Mouse (Mus musculus): Measurements from ENCODE around the gene Olfr811. TPM values are rescaled to one million over a fixed set of nuclear protein-coding genes. Genes with fewer than 3 reads are reported as not detected.

The Olfr811 gene
- polyA plus RNA-seq (2015; fragmentation: Nextera tagmentation; extraction: Ambion mirVana): not detected in 2 replicates

DNA sequence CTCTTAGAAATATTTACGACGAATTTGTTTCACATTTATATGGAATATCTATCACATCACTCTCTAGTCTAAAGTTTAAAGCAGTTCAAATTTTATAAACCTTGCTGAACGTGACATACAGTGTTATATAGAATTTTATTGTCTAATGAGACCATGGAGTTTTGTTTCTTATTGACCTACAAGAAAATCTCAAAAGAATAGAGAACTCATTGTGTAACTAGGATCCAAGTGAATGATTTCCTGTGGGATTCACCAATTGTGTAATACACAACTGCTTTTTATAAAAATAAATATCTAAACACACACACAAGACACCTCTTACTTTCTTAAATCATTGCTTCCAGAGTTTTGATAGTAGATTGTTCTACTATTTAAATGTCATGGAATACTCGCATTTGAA lies at the start of gene Olfr811:
TSS of gene Olfr811 (minus strand) at position 101 of the 400 bp plus-strand sequence.

DNA sequence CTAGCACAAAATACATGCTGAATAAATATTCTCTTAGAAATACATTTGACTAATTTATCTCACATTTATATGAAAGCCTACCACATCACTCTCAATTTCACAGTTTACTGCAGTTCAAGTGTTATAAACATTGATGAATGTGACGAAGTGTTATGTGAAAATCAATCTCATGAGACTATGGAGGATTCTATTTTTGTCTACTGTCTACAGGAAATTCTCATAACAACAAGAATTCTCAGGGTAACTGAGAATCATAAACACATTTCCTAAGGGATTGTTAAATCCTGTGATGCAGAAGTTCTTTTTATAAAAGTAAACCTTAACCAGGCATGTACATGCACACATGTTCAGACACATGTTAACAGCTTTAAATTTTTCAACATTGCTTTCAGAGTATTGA lies 41.8 kb upstream of the Olfr811 start, which contains the start of gene Olfr812:
TSS of gene Olfr812 (minus strand) at position 101 of the 400 bp plus-strand sequence.

DNA sequence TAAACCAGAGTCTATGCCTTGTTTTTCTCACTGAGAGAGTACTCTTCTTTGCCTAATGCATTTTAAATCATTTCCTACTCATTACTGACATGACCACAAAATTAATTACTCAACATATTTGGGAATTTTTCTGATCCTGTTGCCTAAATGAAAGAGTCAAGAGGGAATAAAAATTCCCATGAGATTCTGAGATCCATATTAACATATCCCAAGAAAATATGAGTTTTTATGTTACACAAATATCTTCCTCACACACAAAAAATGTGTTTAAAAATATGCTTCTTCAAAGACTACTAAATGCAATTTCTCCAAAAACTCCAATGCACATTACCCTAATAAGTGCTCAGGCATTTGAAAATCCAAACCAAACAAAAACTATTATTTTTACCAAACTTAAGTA lies 9.4 kb downstream of the Olfr811 start, which contains the start of gene Olfr810:
TSS of gene Olfr810 (minus strand) at position 101 of the 400 bp plus-strand sequence.

DNA sequence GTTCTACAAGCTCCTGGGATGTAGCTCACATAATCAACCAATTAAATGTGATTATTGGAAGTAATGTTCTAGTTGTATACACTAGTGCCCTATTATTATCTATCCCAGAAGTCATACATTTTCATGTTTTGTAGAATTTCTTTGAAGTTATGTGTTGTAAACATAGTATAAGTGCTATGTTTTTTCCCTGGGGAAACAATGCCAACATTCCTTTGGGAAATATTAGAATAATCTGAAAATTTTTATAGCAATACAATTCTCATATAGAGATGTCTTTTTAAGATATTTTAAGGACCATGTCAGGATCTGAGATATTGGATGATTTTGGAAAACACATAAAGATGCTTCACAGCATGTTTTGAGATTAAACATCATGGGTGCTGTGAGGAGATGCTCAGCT lies 29.9 kb downstream of the Olfr811 start, which contains the start of gene Olfr809:
TSS of gene Olfr809 (plus strand) at position 301 of the 400 bp plus-strand sequence.

DNA sequence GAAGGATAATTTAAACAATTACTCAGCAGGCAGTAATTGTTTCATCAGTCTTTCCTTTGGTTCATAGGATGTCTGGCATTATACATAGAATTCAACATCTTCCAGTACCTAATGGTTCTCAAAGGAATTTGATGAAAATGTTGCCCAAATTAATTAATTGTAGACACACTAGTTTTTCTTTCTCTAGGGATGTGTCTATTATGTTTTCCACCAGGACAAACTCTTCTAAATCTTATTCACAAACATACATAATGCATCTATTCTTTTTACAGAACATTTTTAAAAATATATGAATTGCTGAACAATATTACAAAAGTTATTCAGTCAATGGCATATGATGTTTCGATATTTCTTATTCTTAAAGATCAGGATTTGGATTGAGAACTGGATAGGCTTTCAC lies 39.0 kb downstream of the Olfr811 start, which contains the start of gene Olfr808:
TSS of gene Olfr808 (plus strand) at position 301 of the 400 bp plus-strand sequence.

DNA sequence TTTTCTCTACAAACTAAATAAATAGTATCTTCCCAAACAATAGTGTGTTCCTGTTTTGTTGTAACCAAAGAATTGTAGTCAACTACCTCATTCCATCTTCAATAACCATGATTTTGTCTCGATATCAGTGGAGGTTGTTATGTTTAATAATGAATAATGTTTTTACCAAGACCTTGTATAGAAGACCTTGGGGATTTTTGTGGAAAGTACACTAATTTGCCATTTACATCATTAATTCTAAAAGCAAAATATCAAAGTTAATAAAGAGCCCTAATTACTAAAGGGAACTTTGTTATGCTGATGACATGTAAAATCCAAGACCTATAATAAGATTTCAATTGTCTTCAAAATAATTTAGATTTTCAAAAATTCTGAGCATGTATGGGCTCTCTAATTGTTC lies 46.5 kb downstream of the Olfr811 start, which contains the start of gene Olfr807:
TSS of gene Olfr807 (minus strand) at position 101 of the 400 bp plus-strand sequence.

Other genes with a start within 250 kb of the Olfr811 start
- gene Olfr794, start 236.7 kb downstream of the Olfr811 start, polyA plus RNA-seq (2015; fragmentation: Nextera tagmentation; extraction: Ambion mirVana): not detected in 2 replicates
- gene Olfr796, start 191.8 kb downstream of the Olfr811 start, polyA plus RNA-seq (2015; fragmentation: Nextera tagmentation; extraction: Ambion mirVana): not detected in 2 replicates
- gene Olfr798, start 176.5 kb downstream of the Olfr811 start, polyA plus RNA-seq (2015; fragmentation: Nextera tagmentation; extraction: Ambion mirVana): not detected in 2 replicates
- gene Olfr799, start 166.9 kb downstream of the Olfr811 start, polyA plus RNA-seq (2015; fragmentation: Nextera tagmentation; extraction: Ambion mirVana): not detected in 2 replicates
- not detected in 2 replicates for gene Olfr800, start 146.7 kb downstream of the Olfr811 start, polyA plus RNA-seq (2015; fragmentation: Nextera tagmentation; extraction: Ambion mirVana)
- not detected in 2 replicates for gene Olfr801, start 130.5 kb downstream of the Olfr811 start, polyA plus RNA-seq (2015; fragmentation: Nextera tagmentation; extraction: Ambion mirVana)
- gene Olfr802, start 116.2 kb downstream of the Olfr811 start, polyA plus RNA-seq (2015; fragmentation: Nextera tagmentation; extraction: Ambion mirVana): not detected in 2 replicates
- gene Olfr803, start 110.1 kb downstream of the Olfr811 start, polyA plus RNA-seq (2015; fragmentation: Nextera tagmentation; extraction: Ambion mirVana): not detected in 2 replicates
- gene Olfr804, start 101.2 kb downstream of the Olfr811 start, polyA plus RNA-seq (2015; fragmentation: Nextera tagmentation; extraction: Ambion mirVana): not detected in 2 replicates
- not detected in 2 replicates for gene Olfr805, start 75.0 kb downstream of the Olfr811 start, polyA plus RNA-seq (2015; fragmentation: Nextera tagmentation; extraction: Ambion mirVana)
- not detected in 2 replicates for gene Olfr806, start 62.5 kb downstream of the Olfr811 start, polyA plus RNA-seq (2015; fragmentation: Nextera tagmentation; extraction: Ambion mirVana)
- not detected in 2 replicates for gene Olfr807, start 46.6 kb downstream of the Olfr811 start, polyA plus RNA-seq (2015; fragmentation: Nextera tagmentation; extraction: Ambion mirVana)
- not detected in 2 replicates for gene Olfr808, start 38.9 kb downstream of the Olfr811 start, polyA plus RNA-seq (2015; fragmentation: Nextera tagmentation; extraction: Ambion mirVana)
- gene Olfr809, start 29.8 kb downstream of the Olfr811 start, polyA plus RNA-seq (2015; fragmentation: Nextera tagmentation; extraction: Ambion mirVana): not detected in 2 replicates
- not detected in 2 replicates for gene Olfr810, start 9.5 kb downstream of the Olfr811 start, polyA plus RNA-seq (2015; fragmentation: Nextera tagmentation; extraction: Ambion mirVana)
- not detected in 2 replicates for gene Olfr812, start 41.7 kb upstream of the Olfr811 start, polyA plus RNA-seq (2015; fragmentation: Nextera tagmentation; extraction: Ambion mirVana)
- not detected in 2 replicates for gene Olfr813, start 51.0 kb upstream of the Olfr811 start, polyA plus RNA-seq (2015; fragmentation: Nextera tagmentation; extraction: Ambion mirVana)
- not detected in 2 replicates for gene Olfr814, start 75.5 kb upstream of the Olfr811 start, polyA plus RNA-seq (2015; fragmentation: Nextera tagmentation; extraction: Ambion mirVana)
- not detected in 2 replicates for gene Olfr815, start 101.5 kb upstream of the Olfr811 start, polyA plus RNA-seq (2015; fragmentation: Nextera tagmentation; extraction: Ambion mirVana)
- gene Olfr816, start 111.2 kb upstream of the Olfr811 start, polyA plus RNA-seq (2015; fragmentation: Nextera tagmentation; extraction: Ambion mirVana): not detected in 2 replicates
- gene Olfr818, start 144.7 kb upstream of the Olfr811 start, polyA plus RNA-seq (2015; fragmentation: Nextera tagmentation; extraction: Ambion mirVana): not detected in 2 replicates
- gene Olfr819, start 162.9 kb upstream of the Olfr811 start, polyA plus RNA-seq (2015; fragmentation: Nextera tagmentation; extraction: Ambion mirVana): not detected in 2 replicates
- gene Olfr247, start 171.7 kb upstream of the Olfr811 start, polyA plus RNA-seq (2015; fragmentation: Nextera tagmentation; extraction: Ambion mirVana): not detected in 2 replicates
- gene Gm10310, start 180.7 kb upstream of the Olfr811 start, polyA plus RNA-seq (2015; fragmentation: Nextera tagmentation; extraction: Ambion mirVana): not detected in 2 replicates
- gene Olfr820, start 208.2 kb upstream of the Olfr811 start, polyA plus RNA-seq (2015; fragmentation: Nextera tagmentation; extraction: Ambion mirVana): not detected in 2 replicates
- gene Olfr821, start 226.0 kb upstream of the Olfr811 start, polyA plus RNA-seq (2015; fragmentation: Nextera tagmentation; extraction: Ambion mirVana): not detected in 2 replicates

All from urinary bladder, postnatal 0 days (tissue).